Mouse (Mus musculus) kidney, embryonic 14.5 days (tissue): ENCODE measurements around the gene Mfap4. TPM values are rescaled to one million over a fixed set of nuclear protein-coding genes. Genes with fewer than 3 reads are reported as not detected.

Experiments used
- ATAC-seq: fragments of 200-750 bp; cut with Nextera tagmentation; 2 replicates; pipeline ENCODE4 v1.8.0; 2017; ENCODE audit warnings: moderate number of reproducible peaks, mild to moderate bottlenecking, moderate TSS enrichment, moderate library complexity; ENCODE audit not compliant: low FRiP score, low TSS enrichment
- H3K27ac ChIP-seq: fragments of 300-500 bp; sonication (generic); 2 replicates; pipeline ENCODE4 v1.5.1; 2014; ENCODE audit warnings: low read depth, mild to moderate bottlenecking, low read length, moderate library complexity, mixed read lengths
- H3K27me3 ChIP-seq: fragments of 300-500 bp; sonication (generic); 2 replicates; pipeline ENCODE4 v1.6.1; 2014; ENCODE audit warnings: mild to moderate bottlenecking, low read length; ENCODE audit not compliant: control insufficient read depth, insufficient read depth
- H3K36me3 ChIP-seq: fragments of 300-500 bp; sonication (generic); 2 replicates; pipeline ENCODE4 v1.6.1; 2014; ENCODE audit warnings: low read length, mixed read lengths; ENCODE audit not compliant: control insufficient read depth, insufficient read depth
- H3K4me1 ChIP-seq: fragments of 300-500 bp; sonication (generic); 2 replicates; pipeline ENCODE4 v1.6.1; 2014; ENCODE audit warnings: low read length, mixed read lengths; ENCODE audit not compliant: control insufficient read depth, insufficient read depth
- H3K4me2 ChIP-seq: fragments of 300-500 bp; sonication (generic); replicated peaks from 2 replicates; pipeline ENCODE4 v1.6.1; 2014; ENCODE audit warnings: low read depth, mild to moderate bottlenecking, low read length
- H3K4me3 ChIP-seq: fragments of 300-500 bp; sonication (generic); 2 replicates; pipeline ENCODE4 v1.5.1; 2014; ENCODE audit warnings: mild to moderate bottlenecking, low read length
- H3K9ac ChIP-seq: fragments of 300-500 bp; sonication (generic); 2 replicates; pipeline ENCODE4 v1.6.1; 2014; ENCODE audit warnings: low read depth, mild to moderate bottlenecking, low read length, moderate library complexity
- H3K9me3 ChIP-seq: fragments of 300-500 bp; sonication (generic); 2 replicates; pipeline ENCODE4 v1.6.1; 2016; ENCODE audit warnings: low read length; ENCODE audit not compliant: control insufficient read depth
- WGBS: fragments of 180-500 bp; shearing (Covaris S2); extraction: QIAGEN DNeasy Blood & Tissue Kit; methylation state at CpG from one replicate; pipeline ENCODE4 v1.1.7; 2014; 5-methylcytosine and 5-hydroxymethylcytosine counted together
- polyA plus RNA-seq: library from polyadenylated mRNA; unstranded; fragments of >200 nt; fragmentation: Nextera tagmentation; extraction: Ambion mirVana; gene quantifications from 2 replicates; pipeline ENCODE4 v1.2.1, GENCODE M21; 2014

The Mfap4 gene
- polyA plus RNA-seq, 1 experiment from 2014 or later, result 115 TPM

GRCm38 (mm10) chr11:61519484-61520107 is 34.4 kb downstream of the Mfap4 start:
- Histone ChIP-seq H3K36me3 (peaks cover 51% of the 10 kb centered on the region), H3K27ac (no peak overlapping the region), H3K4me1 (no peaks in the 10 kb centered on the region), H3K27me3 (no peaks in the 10 kb centered on the region), H3K4me2 (no peak overlapping the region), H3K4me3 (no peak overlapping the region), H3K9ac (no peak overlapping the region), H3K9me3 (no peaks in the 10 kb centered on the region)
- no peak for ATAC-seq
- WGBS, result 92% methylated on average over 3 of the region's 3 CpGs

GRCm38 (mm10) chr11:61526872-61527271 is 41.6 kb downstream of the Mfap4 start:
- Histone ChIP-seq H3K27ac (no peak overlapping the region), H3K9me3 (no peaks in the 10 kb centered on the region), H3K9ac (no peak overlapping the region), H3K4me1 (no peaks in the 10 kb centered on the region; the same call in 1 of the 2 replicates), H3K36me3 (peaks cover 19% of the 10 kb centered on the region), H3K4me3 (no peak overlapping the region), H3K27me3 (no peaks in the 10 kb centered on the region), H3K4me2 (no peak overlapping the region)
- no peak for ATAC-seq
- 90% methylated on average over 1 of the region's 1 CpGs for WGBS

GRCm38 (mm10) chr11:61529268-61529713 is 44.1 kb downstream of the Mfap4 start:
- Histone ChIP-seq H3K9me3 (no peaks in the 10 kb centered on the region), H3K4me1 (no peaks in the 10 kb centered on the region; the same call in 1 of the 2 replicates), H3K36me3 (peaks cover 12% of the 10 kb centered on the region), H3K9ac (no peak overlapping the region), H3K27ac (peak overlapping the region; percentile 19; the same call in 1 of the 2 replicates), H3K4me3 (no peak overlapping the region), H3K4me2 (no peak overlapping the region), H3K27me3 (no peaks in the 10 kb centered on the region)
- ATAC-seq, result peak; percentile 62; the same call in 1 of the 2 replicates
- WGBS, result 45% methylated on average over 4 of the region's 4 CpGs

GRCm38 (mm10) chr11:61532820-61533219 is 47.6 kb downstream of the Mfap4 start:
- Histone ChIP-seq H3K4me1 (no peaks in the 10 kb centered on the region; the same call in 1 of the 2 replicates), H3K27ac (no peak overlapping the region), H3K9me3 (no peaks in the 10 kb centered on the region), H3K36me3 (peaks cover 17% of the 10 kb centered on the region), H3K9ac (no peak overlapping the region), H3K27me3 (no peaks in the 10 kb centered on the region), H3K4me2 (no peak overlapping the region), H3K4me3 (no peak overlapping the region)
- ATAC-seq, result no peak
- WGBS, result 94% methylated on average over 2 of the region's 2 CpGs

DNA sequence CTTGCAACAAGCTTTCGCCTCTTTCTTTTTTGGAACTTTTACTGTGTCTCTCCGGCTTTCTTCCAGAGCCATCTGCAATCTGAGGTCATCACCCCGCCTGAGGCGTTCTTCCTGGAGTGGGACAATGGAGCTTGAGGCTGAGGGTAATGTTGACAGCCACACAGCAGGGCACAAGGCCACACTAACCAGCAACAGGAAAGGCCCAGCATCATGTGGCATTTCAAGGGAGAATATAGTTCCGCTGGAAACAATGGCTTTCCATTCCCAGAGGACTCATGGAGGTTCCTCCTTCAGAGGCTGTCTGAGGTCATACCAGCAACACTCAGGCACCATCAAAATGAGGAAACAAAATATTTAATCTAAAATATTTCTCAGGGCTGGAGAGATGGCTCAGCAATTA is 48.3 kb downstream of the Mfap4 start:
- Histone ChIP-seq H3K27me3 (no peaks in the 10 kb centered on the region), H3K27ac (no peak overlapping the region), H3K4me3 (no peak overlapping the region), H3K9me3 (no peaks in the 10 kb centered on the region), H3K36me3 (peaks cover 12% of the 10 kb centered on the region), H3K4me2 (no peak overlapping the region), H3K9ac (no peak overlapping the region), H3K4me1 (no peaks in the 10 kb centered on the region; the same call in 1 of the 2 replicates)
- WGBS, result 79% methylated on average over 5 of the region's 5 CpGs
- no peak for ATAC-seq

GRCm38 (mm10) chr11:61535530-61535929 is 50.3 kb downstream of the Mfap4 start:
- WGBS, result 45% methylated on average over 1 of the region's 1 CpGs
- H3K9ac ChIP-seq, result no peak overlapping the region
- no peak overlapping the region for H3K27ac ChIP-seq
- no peak overlapping the region for H3K4me2 ChIP-seq
- peaks cover 21% of the 10 kb centered on the region; the same call in 1 of the 2 replicates for H3K36me3 ChIP-seq
- no peak for ATAC-seq
- no peaks in the 10 kb centered on the region for H3K27me3 ChIP-seq
- no peaks in the 10 kb centered on the region for H3K9me3 ChIP-seq
- H3K4me1 ChIP-seq, result no peaks in the 10 kb centered on the region
- no peak overlapping the region for H3K4me3 ChIP-seq

DNA sequence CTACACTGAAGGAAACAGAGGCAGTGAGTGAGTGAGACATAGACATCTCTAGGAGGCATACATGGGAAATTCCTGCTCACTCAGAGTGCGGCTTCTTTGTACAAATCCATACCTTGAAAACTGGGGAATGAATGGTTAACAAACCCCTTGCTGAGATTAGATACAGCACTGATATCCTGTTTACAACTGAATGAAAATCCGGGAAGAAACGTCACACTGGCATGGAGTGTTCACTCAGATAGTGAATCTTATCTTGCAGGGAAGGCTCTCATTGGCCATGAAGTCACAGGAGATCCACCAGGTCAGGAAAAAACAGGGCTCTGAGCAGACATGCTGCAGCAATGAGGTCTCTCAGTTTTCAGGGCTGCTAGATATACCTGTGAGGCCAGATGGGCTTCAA is 51.7 kb downstream of the Mfap4 start:
- ATAC-seq, result no peak
- 73% methylated on average over 3 of the region's 3 CpGs for WGBS

DNA sequence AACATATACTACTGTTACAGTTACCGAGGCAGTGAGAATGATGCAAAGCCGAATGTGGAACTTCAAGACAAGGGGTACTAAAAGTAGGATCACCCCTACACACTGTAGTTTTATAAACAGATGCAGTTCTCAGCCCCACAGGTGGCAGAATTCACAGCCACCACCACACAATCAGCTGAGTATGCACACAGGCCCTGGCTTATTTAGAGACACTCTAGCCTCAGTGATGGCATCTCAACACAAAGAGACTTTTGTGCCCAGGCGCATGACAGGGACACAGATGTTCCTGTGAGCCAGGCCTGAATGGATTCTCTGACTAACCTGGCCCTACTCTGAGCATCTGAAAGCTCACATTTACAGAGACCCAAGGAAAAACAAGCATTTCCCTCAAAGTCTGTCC is 52.1 kb downstream of the Mfap4 start:
- Histone ChIP-seq H3K27ac (no peak overlapping the region), H3K4me1 (no peaks in the 10 kb centered on the region), H3K36me3 (peaks cover 19% of the 10 kb centered on the region; the same call in 1 of the 2 replicates), H3K9me3 (no peaks in the 10 kb centered on the region), H3K4me3 (no peak overlapping the region), H3K9ac (no peak overlapping the region), H3K27me3 (no peaks in the 10 kb centered on the region), H3K4me2 (no peak overlapping the region)
- no peak for ATAC-seq
- WGBS, result 90% methylated on average over 3 of the region's 3 CpGs

More for the DNA sequence above, 51.7 kb downstream of the Mfap4 start:
- no peak overlapping the region for H3K4me2 ChIP-seq
- no peak overlapping the region for H3K9ac ChIP-seq
- no peak overlapping the region for H3K27ac ChIP-seq
- H3K4me1 ChIP-seq, result no peaks in the 10 kb centered on the region
- H3K27me3 ChIP-seq, result no peaks in the 10 kb centered on the region
- no peaks in the 10 kb centered on the region for H3K9me3 ChIP-seq
- H3K4me3 ChIP-seq, result no peak overlapping the region
- peaks cover 21% of the 10 kb centered on the region; the same call in 1 of the 2 replicates for H3K36me3 ChIP-seq
